Mouse (Mus musculus) limb, embryonic 14.5 days (tissue): ENCODE data around the gene Nfu1. TPM values are rescaled to one million over a fixed set of nuclear protein-coding genes. Genes with fewer than 3 reads are reported as not detected.
"Not testable (repeated sequence)": the region's sequence is repeated elsewhere in the genome, so short reads cannot be mapped to it uniquely, and the experiment has no call there.

Experiments
- ATAC-seq: fragments of 200-750 bp; cut with Nextera tagmentation; 2 replicates; pipeline ENCODE4 v1.8.0; 2017; ENCODE audit warnings: low read depth, moderate number of reproducible peaks, moderate TSS enrichment; ENCODE audit not compliant: low FRiP score
- DNase-seq: peaks from one replicate; pipeline ENCODE4 v3.0.0-alpha.2; 2015; ENCODE audit warnings: low spot score
- H3K27ac ChIP-seq: fragments of 300-500 bp; sonication (generic); replicated peaks from 2 replicates; pipeline ENCODE4 v1.5.1; 2014; ENCODE audit warnings: low read depth, mild to moderate bottlenecking, low read length, moderate library complexity, mixed read lengths
- H3K27me3 ChIP-seq: fragments of 300-500 bp; sonication (generic); 2 replicates; pipeline ENCODE4 v1.6.1; 2014; ENCODE audit warnings: low read length, mixed read lengths; ENCODE audit not compliant: control insufficient read depth, insufficient read depth
- H3K36me3 ChIP-seq: fragments of 300-500 bp; sonication (generic); 2 replicates; pipeline ENCODE4 v1.6.1; 2014; ENCODE audit warnings: mild to moderate bottlenecking, low read length, moderate library complexity, mixed read lengths; ENCODE audit not compliant: control insufficient read depth, insufficient read depth
- H3K4me1 ChIP-seq: fragments of 300-500 bp; sonication (generic); 2 replicates; pipeline ENCODE4 v1.6.1; 2014; ENCODE audit warnings: antibody characterized with exemption, low read length, mixed read lengths; ENCODE audit not compliant: control insufficient read depth, insufficient read depth
- H3K4me2 ChIP-seq: fragments of 300-500 bp; sonication (generic); replicated peaks from 2 replicates; pipeline ENCODE4 v1.6.1; 2014; ENCODE audit warnings: low read depth, mild to moderate bottlenecking, low read length, moderate library complexity; ENCODE audit not compliant: severe bottlenecking
- H3K4me3 ChIP-seq: fragments of 300-500 bp; sonication (generic); replicated peaks from 2 replicates; pipeline ENCODE4 v1.5.1; 2014; ENCODE audit warnings: low read length
- H3K9ac ChIP-seq: fragments of 300-500 bp; sonication (generic); 2 replicates; pipeline ENCODE4 v1.6.1; 2014; ENCODE audit warnings: mild to moderate bottlenecking, low read depth, low read length, moderate library complexity; ENCODE audit not compliant: severe bottlenecking
- H3K9me3 ChIP-seq: fragments of 300-500 bp; sonication (generic); 2 replicates; pipeline ENCODE4 v1.6.1; 2016; ENCODE audit warnings: low read length; ENCODE audit not compliant: control insufficient read depth
- POLR2A ChIP-seq: fragments of 200-500 bp; IDR thresholded peaks from 2 replicates; pipeline ENCODE4 v1.8.0; 2012; ENCODE audit warnings: inconsistent platforms, mild to moderate bottlenecking, moderate library complexity, borderline replicate concordance; ENCODE audit not compliant: insufficient read depth, insufficient read length; ENCODE audit errors: extremely low read depth
- WGBS: fragments of 180-500 bp; shearing (Covaris S2); extraction: QIAGEN DNeasy Blood & Tissue Kit; methylation state at CpG from one replicate; pipeline ENCODE4 v1.1.7; 2014; 5-methylcytosine and 5-hydroxymethylcytosine counted together
- polyA plus RNA-seq, 2 experiments: library from polyadenylated mRNA; depleted of rRNA in 1 of 2; stranded (reverse) in 1 of 2; unstranded in 1 of 2; fragments of >200 nt; fragmentation: Nextera tagmentation in 1 of 2; extraction: Ambion mirVana in 1 of 2; gene quantifications; 2 replicates each; pipeline versions ENCODE4 v1.2.1 to v1.2.3; 2012 to 2014

Gene Nfu1
- polyA plus RNA-seq, 2 experiments, result 104 to 136 TPM

DNA sequence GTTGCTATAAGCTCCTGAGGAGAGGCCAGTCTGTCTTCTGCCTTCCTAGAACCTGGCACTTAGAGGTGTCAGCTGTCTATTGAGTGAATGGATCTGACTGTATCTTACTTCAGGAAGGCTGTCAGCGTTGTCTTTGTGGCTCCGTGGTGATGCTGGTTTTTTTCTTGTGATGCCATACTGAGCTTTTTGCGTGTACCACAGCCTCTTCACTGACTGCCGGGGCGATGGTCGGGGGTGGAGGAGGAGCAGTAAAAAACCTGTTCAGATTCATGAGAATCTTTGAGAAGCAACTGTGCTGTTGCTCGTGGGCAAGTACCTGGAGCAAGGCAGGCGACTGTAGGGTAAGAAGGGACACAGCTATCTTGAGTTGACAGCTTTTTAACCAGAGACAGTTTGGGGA is 9.8 kb downstream of the Nfu1 start:
- Histone ChIP-seq H3K36me3 (peaks cover 70% of the 10 kb centered on the region), H3K4me3 (no peak overlapping the region), H3K4me2 (no peak overlapping the region), H3K9ac (no peak overlapping the region), H3K27ac (no peak overlapping the region), H3K4me1 (no peaks in the 10 kb centered on the region), H3K9me3 (no peaks in the 10 kb centered on the region), H3K27me3 (no peaks in the 10 kb centered on the region)
- 90% methylated on average over 8 of the region's 8 CpGs for WGBS
- TF ChIP-seq POLR2A, result no peak
- DNase-seq (no peak), ATAC-seq (no peak)

DNA sequence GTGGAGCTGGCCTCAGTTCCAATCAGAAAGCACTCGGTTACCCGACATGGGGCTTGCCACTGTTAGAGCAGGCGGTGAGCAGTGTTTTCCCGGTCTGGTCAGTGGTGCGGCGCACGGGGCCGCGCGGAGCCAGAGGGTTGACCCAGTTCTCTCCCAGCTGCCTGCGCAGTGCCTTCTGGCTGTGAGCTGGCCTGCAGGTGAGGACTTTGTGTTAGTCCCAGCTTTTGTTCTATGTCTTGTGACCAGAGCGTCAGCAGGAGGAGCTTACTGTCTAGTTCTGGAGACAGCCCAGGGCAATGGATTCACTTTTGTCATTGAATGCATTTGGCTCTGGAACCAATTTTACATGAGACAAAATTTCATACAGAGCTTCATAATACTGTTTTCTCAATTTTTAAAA is 12.8 kb downstream of the Nfu1 start:
- Histone ChIP-seq H3K27ac (no peak overlapping the region), H3K36me3 (peaks cover 78% of the 10 kb centered on the region), H3K9me3 (no peaks in the 10 kb centered on the region), H3K4me3 (no peak overlapping the region), H3K4me2 (no peak overlapping the region), H3K27me3 (no peaks in the 10 kb centered on the region), H3K9ac (no peak overlapping the region), H3K4me1 (no peaks in the 10 kb centered on the region)
- ATAC-seq, result no peak
- 98% methylated on average over 12 of the region's 12 CpGs for WGBS
- DNase-seq, result no peak
- TF ChIP-seq POLR2A, result no peak

DNA sequence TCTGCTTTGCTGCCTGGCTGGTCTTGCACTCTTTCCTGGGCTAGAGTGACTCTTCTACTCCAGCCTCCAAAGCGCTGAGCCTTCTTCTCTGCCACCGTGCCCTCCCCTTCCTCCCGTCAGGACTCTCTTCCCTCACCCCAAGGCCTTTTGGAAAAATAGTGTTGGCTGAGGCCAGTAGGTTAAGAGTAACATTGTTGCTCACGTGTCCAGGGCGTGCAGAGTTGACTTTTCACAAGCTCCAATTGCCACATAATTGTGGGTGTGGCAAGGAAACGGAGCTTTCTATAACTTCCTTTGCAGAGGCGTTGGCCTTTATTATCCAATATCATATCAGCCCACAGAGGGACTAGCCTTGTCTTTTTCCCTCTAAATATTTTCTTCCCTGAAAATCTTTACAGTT is 17.9 kb downstream of the Nfu1 start:
- WGBS, result 81% methylated on average over 7 of the region's 7 CpGs
- ATAC-seq, result no peak
- no peak overlapping the region for H3K27ac ChIP-seq
- no peaks in the 10 kb centered on the region for H3K27me3 ChIP-seq
- no peak overlapping the region for H3K4me2 ChIP-seq
- H3K9ac ChIP-seq, result no peak overlapping the region
- DNase-seq, result no peak
- TF ChIP-seq POLR2A, result no peak
- no peaks in the 10 kb centered on the region for H3K9me3 ChIP-seq
- no peak overlapping the region for H3K4me3 ChIP-seq
- H3K36me3 ChIP-seq, result peaks cover 47% of the 10 kb centered on the region
- H3K4me1 ChIP-seq, result no peaks in the 10 kb centered on the region

DNA sequence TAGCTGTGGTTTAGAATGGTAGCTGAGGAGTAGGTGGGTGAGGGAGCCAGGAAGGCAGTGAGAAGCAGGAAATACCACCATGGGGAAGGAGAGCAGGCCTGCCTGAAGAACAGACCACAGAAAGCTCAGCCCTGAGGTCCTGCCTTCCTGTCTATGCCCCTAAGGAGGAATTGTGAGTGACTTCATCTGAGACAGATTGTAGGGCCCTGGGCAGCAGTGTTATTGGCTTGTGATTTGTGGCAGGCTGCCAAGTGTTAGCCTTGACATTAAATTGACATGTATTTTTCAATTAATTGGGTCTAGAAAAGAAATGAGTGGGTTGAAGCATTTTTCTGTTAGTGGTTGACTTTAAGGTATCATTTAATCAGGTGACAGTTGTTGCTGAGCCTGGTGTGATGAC is 19.8 kb downstream of the Nfu1 start:
- no peak overlapping the region for H3K9ac ChIP-seq
- peaks cover 33% of the 10 kb centered on the region for H3K36me3 ChIP-seq
- no peak overlapping the region for H3K27ac ChIP-seq
- H3K4me3 ChIP-seq, result no peak overlapping the region
- H3K27me3 ChIP-seq, result no peaks in the 10 kb centered on the region
- no peak for TF ChIP-seq POLR2A
- ATAC-seq, result no peak
- DNase-seq, result no peak
- no peak overlapping the region for H3K4me2 ChIP-seq
- no peaks in the 10 kb centered on the region for H3K4me1 ChIP-seq
- no peaks in the 10 kb centered on the region for H3K9me3 ChIP-seq

DNA sequence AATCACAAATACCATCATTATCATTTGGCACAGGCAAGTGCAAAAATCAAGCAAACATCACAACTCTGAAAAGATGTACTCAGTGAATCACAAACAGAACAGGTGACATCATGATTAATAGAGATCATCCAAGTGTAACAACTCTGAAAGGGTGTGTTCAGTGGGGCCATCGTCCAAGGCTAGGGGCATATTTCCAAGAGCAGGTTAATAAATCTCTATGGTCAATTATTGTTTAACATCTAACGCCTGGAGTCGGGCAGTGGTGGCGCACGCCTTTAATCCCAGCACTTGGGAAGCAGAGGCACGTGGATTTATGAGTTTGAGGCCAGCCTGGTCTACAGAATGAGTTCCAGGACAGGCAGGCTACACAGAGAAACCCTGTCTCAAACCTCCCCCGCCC is 22.3 kb downstream of the Nfu1 start:
- peaks cover 13% of the 10 kb centered on the region for H3K36me3 ChIP-seq
- not testable (repeated sequence) for H3K9me3 ChIP-seq, H3K4me3 ChIP-seq, H3K27ac ChIP-seq, H3K27me3 ChIP-seq, H3K4me2 ChIP-seq, H3K4me1 ChIP-seq, H3K9ac ChIP-seq, DNase-seq, ATAC-seq
- WGBS, result 56% methylated on average over 7 of the region's 7 CpGs

DNA sequence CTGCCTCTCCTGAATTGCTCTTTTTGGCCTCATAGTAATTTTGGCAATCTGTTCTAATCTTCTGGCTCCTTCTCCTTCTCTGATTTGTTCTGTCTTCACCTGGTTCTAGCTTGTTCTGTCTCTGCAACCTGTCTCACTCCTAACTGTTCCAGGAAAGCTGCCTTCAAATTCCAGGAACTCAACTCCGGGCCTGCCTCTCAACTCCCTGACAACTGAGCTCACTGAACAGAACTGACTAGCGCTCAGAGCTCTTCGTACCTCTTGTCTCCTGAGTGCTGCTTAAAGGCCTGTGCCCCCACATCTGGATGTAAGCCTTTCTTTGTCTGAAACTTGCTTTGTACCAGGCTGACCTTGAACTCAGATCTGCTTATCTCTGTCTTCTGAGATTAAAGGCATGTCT is 23.4 kb downstream of the Nfu1 start:
- no peak for ATAC-seq
- H3K9ac ChIP-seq, result no peak overlapping the region
- WGBS, result 92% methylated on average over 3 of the region's 3 CpGs
- H3K9me3 ChIP-seq, result no peaks in the 10 kb centered on the region
- no peaks in the 10 kb centered on the region for H3K4me1 ChIP-seq
- peaks cover 4% of the 10 kb centered on the region; the same call in 1 of the 2 replicates for H3K36me3 ChIP-seq
- no peak overlapping the region for H3K4me3 ChIP-seq
- no peak for TF ChIP-seq POLR2A
- no peak overlapping the region for H3K4me2 ChIP-seq
- no peaks in the 10 kb centered on the region for H3K27me3 ChIP-seq
- no peak for DNase-seq
- H3K27ac ChIP-seq, result no peak overlapping the region
